Mouse (Mus musculus) mouse embryonic stem cell (cell line): ENCODE results near the gene Slc25a3.

Source experiments
- in situ Hi-C, 2 experiments: fragments of 300-500 bp; cut with MboI; formaldehyde crosslinking; loops; 1 replicate in 1 of 2; 3 replicates in 1 of 2; pipeline ENCODE4 v1.14.3; 2019 to 2020; ENCODE audit warnings: low sequenced_read_pairs in 2 of 2, low pct_unique_long_range_greater_than_20kb in 1 of 2, mixed read lengths in 1 of 2; ENCODE audit not compliant: unreplicated experiment in 1 of 2

Gene Slc25a3

GRCm38 (mm10) chr10:91145413-91145812 lies 21.6 kb upstream of the Slc25a3 start:
- in situ Hi-C loops, result no loop called here

- in situ Hi-C loops, result no loop called here
Measured at GRCm38 (mm10) chr10:91143313-91144230, 19.7 kb upstream of the Slc25a3 start.

- in situ Hi-C loops, result no loop called here
Measured at GRCm38 (mm10) chr10:91142654-91143191, 18.9 kb upstream of the Slc25a3 start.

- in situ Hi-C loops, result no loop called here
Measured at GRCm38 (mm10) chr10:91141564-91141963, 17.7 kb upstream of the Slc25a3 start.

GRCm38 (mm10) chr10:91139148-91139766 lies 15.4 kb upstream of the Slc25a3 start:
- in situ Hi-C loops, result no loop called here

GRCm38 (mm10) chr10:91138317-91138716 lies 14.5 kb upstream of the Slc25a3 start:
- in situ Hi-C loops, result no loop called here

- in situ Hi-C loops, result no loop called here
Measured at GRCm38 (mm10) chr10:91137400-91137799, 13.5 kb upstream of the Slc25a3 start.

- in situ Hi-C loops, result no loop called here
Measured at GRCm38 (mm10) chr10:91135302-91135972, 11.6 kb upstream of the Slc25a3 start.

- in situ Hi-C loops, result no loop called here
Measured at GRCm38 (mm10) chr10:91131565-91131964, 7.7 kb upstream of the Slc25a3 start.

GRCm38 (mm10) chr10:91130792-91131191 lies 6.9 kb upstream of the Slc25a3 start:
- in situ Hi-C loops, result no loop called here

GRCm38 (mm10) chr10:91128551-91129160 lies 4.8 kb upstream of the Slc25a3 start:
- in situ Hi-C loops, result no loop called here

- in situ Hi-C loops, result no loop called here
Measured at GRCm38 (mm10) chr10:91127395-91127794, 3.5 kb upstream of the Slc25a3 start.

- in situ Hi-C loops, result no loop called here
Measured at GRCm38 (mm10) chr10:91126618-91127355, 2.9 kb upstream of the Slc25a3 start.

GRCm38 (mm10) chr10:91123281-91123827 lies 505 bp downstream of the Slc25a3 start:
- in situ Hi-C loops, result no loop called here

- in situ Hi-C loops, result no loop called here
Measured at GRCm38 (mm10) chr10:91122646-91123045, 1.2 kb downstream of the Slc25a3 start.

GRCm38 (mm10) chr10:91116958-91117357 lies 6.9 kb downstream of the Slc25a3 start:
- in situ Hi-C loops, result no loop called here

GRCm38 (mm10) chr10:91109841-91110240 lies 14.0 kb downstream of the Slc25a3 start:
- in situ Hi-C loops, result no loop called here

- in situ Hi-C loops, result no loop called here
Measured at GRCm38 (mm10) chr10:91105981-91106380, 17.9 kb downstream of the Slc25a3 start.
